In genomic region chr19:3871468-3871867, GRCm38 (mm10) we compare ENCODE assay signal across 14 mouse cellular contexts.
"Had no signal": no experiment of that assay in that cellular context is flagged by ENCODE, and none has a peak within 500 bp of the region (broad histone marks: within the 10 kb centered on the region; RNA-seq: fewer than 3 reads in every experiment).

No protein-coding gene starts in this region.

- DNase-seq: gastrocnemius, postnatal 14 days; gastrocnemius, postnatal 36 days; heart, adult 11 months; heart, adult 2 months; heart, postnatal 14 days; heart, postnatal 36 days; kidney, adult 11 months; kidney, adult 2 months; kidney, adult 9 months; kidney, postnatal 14 days; kidney, postnatal 36 days; layer of hippocampus, adult 9-11 months; liver; liver, embryonic 13.5 days had no signal
